Mouse (Mus musculus) left cerebral cortex, adult 2 months (tissue): ENCODE measurements around the gene Adgrf5. TPM values are rescaled to one million over a fixed set of nuclear protein-coding genes. Genes with fewer than 3 reads are reported as not detected.

Experiments used
- DNase-seq, 2 experiments: peaks; one replicate each; pipeline ENCODE4 v3.0.0; 2021 to 2022; ENCODE audit warnings: low spot score in 2 of 2, mixed read lengths in 1 of 2; ENCODE audit errors: extremely low spot score in 1 of 2
- H3K27ac ChIP-seq: fragments of 200-600 bp; 2 replicates; pipeline ENCODE4 v1.8.1; 2022
- H3K4me3 ChIP-seq: fragments of 200-600 bp; 2 replicates; pipeline ENCODE4 v1.8.1; 2022
- CTCF ChIP-seq: fragments of 200-600 bp; IDR thresholded peaks from 2 replicates; pipeline ENCODE4 v1.8.1; 2022; ENCODE audit warnings: antibody characterized with exemption, mild to moderate bottlenecking, moderate library complexity
- intact Hi-C: fragments of 180-260 bp; cut with DNase I; formaldehyde crosslinking; loops from one replicate; pipeline ENCODE4 v1.15.1; 2025
- total RNA-seq, 2 experiments: library from RNA; stranded (reverse); gene quantifications; 2 replicates each; pipeline ENCODE4 v1.2.3; 2021

Gene Adgrf5
- total RNA-seq, 2 experiments from 2014 or later = 32.5 to 35.0 TPM

GRCm38 (mm10) chr17:43357902-43358539 lies 2.2 kb upstream of the Adgrf5 start:
- TF ChIP-seq CTCF = no peak
- intact Hi-C loops = no loop called here
- Histone ChIP-seq H3K27ac (no peak overlapping the region), H3K4me3 (no peak overlapping the region)
- no peak for DNase-seq

DNA sequence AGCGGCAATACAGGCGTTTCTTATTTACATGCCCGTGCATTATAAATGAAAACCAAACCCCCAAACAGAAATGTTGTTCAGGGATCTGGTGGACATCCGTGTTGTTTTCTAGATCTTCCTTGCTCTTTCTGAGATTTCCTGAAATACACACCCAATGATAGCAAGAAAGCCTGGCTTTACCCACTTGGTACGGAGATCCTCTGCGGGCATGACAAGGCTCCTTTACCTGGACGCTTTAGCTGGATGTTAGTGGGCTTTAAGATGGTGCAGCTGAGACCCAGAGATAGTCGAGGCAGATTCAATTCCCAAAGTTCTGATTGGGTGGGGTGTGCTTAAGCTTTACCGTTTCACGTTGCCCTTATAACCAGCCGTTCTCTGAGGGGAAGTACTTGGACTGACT lies 770 bp downstream of the Adgrf5 start:
- Histone ChIP-seq H3K4me3 (peak overlapping the region; percentile 30), H3K27ac (peak overlapping the region; percentile 32; the same call in 1 of the 2 replicates)
- TF ChIP-seq CTCF = no peak
- DNase-seq = no peak
- intact Hi-C loops = no loop called here

- no peak overlapping the region for H3K27ac ChIP-seq
- no peak for DNase-seq
- no peak overlapping the region for H3K4me3 ChIP-seq
- TF ChIP-seq CTCF = no peak
- intact Hi-C loops = no loop called here
Observed at GRCm38 (mm10) chr17:43362362-43362761, 2.1 kb downstream of the Adgrf5 start.

DNA sequence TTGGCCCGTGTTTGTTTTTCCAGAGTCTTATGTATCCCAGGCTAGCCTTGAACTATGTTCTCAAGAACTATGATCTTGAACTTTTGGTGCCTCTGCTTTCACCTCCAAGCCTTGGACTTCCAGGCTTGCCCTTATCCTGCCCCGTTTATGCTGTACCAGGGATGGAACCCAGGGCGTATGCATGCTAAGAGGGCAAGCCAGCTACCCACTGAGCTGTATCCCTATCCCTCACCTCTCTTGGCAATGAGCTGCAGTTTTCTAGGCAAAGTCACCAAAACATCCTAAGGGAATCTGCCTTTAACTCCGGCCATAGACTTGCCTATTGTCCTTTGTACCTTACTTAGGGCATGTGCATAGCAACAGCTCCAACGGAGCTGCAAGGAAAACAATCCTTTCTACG lies 2.6 kb downstream of the Adgrf5 start:
- Histone ChIP-seq H3K4me3 (no peak overlapping the region), H3K27ac (no peak overlapping the region)
- intact Hi-C loops = no loop called here
- DNase-seq = no peak
- TF ChIP-seq CTCF = no peak

- DNase-seq = no peak
- intact Hi-C loops = no loop called here
- Histone ChIP-seq H3K4me3 (no peak overlapping the region), H3K27ac (no peak overlapping the region)
- TF ChIP-seq CTCF = no peak
Observed at GRCm38 (mm10) chr17:43363921-43364320, 3.7 kb downstream of the Adgrf5 start.

DNA sequence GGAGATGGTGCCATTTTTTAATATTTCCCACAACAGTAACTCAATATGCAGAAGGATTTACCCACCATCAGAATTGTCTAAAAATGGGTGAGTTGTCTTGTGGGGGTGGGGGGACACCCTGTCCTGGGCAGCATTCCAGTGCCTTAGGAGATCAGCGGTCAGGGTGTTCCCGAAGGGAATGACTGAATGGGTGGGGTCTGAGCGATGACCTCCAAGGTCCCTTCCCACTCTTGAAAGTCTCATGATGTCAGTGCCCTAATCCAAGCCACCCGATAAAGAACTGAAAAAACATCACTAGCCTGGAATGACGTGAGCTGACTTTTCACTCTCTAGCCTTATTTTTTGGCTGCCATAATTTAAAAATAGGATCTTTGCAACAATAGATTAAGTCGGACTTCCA lies 5.0 kb downstream of the Adgrf5 start:
- no peak for TF ChIP-seq CTCF
- Histone ChIP-seq H3K27ac (no peak overlapping the region; the same call in 1 of the 2 replicates), H3K4me3 (no peak overlapping the region)
- DNase-seq = no peak
- intact Hi-C loops = no loop called here

- intact Hi-C loops = no loop called here
- Histone ChIP-seq H3K27ac (peak overlapping the region; percentile 67), H3K4me3 (no peak overlapping the region)
- no peak for DNase-seq
- TF ChIP-seq CTCF = no peak; the same call in 1 of the 2 replicates
Observed at GRCm38 (mm10) chr17:43366486-43366885, 6.2 kb downstream of the Adgrf5 start.

GRCm38 (mm10) chr17:43368171-43368576 lies 7.9 kb downstream of the Adgrf5 start:
- intact Hi-C loops = no loop called here
- no peak for DNase-seq

GRCm38 (mm10) chr17:43372604-43373003 lies 12.4 kb downstream of the Adgrf5 start:
- Histone ChIP-seq H3K4me3 (no peak overlapping the region), H3K27ac (no peak overlapping the region)
- no peak for TF ChIP-seq CTCF
- DNase-seq = no peak
- intact Hi-C loops = no loop called here

More at GRCm38 (mm10) chr17:43368171-43368576, 7.9 kb downstream of the Adgrf5 start:
- peak overlapping the region; percentile 50; the same call in 1 of the 2 replicates for H3K27ac ChIP-seq
- no peak overlapping the region for H3K4me3 ChIP-seq
- no peak for TF ChIP-seq CTCF

- no peak for DNase-seq
- intact Hi-C loops = no loop called here
- no peak for TF ChIP-seq CTCF
- H3K27ac ChIP-seq = no peak overlapping the region
- H3K4me3 ChIP-seq = no peak overlapping the region
Observed at GRCm38 (mm10) chr17:43374020-43374419, 13.8 kb downstream of the Adgrf5 start.

GRCm38 (mm10) chr17:43376527-43376926 lies 16.3 kb downstream of the Adgrf5 start:
- no peak overlapping the region; the same call in 1 of the 2 replicates for H3K27ac ChIP-seq
- intact Hi-C loops = no loop called here
- DNase-seq = no peak
- no peak overlapping the region for H3K4me3 ChIP-seq
- no peak for TF ChIP-seq CTCF

- intact Hi-C loops = no loop called here
- no peak overlapping the region for H3K27ac ChIP-seq
- no peak for TF ChIP-seq CTCF
- DNase-seq = no peak
- no peak overlapping the region for H3K4me3 ChIP-seq
Observed at GRCm38 (mm10) chr17:43378703-43379102, 18.5 kb downstream of the Adgrf5 start.

- no peak overlapping the region for H3K4me3 ChIP-seq
- DNase-seq = no peak
- intact Hi-C loops = no loop called here
- TF ChIP-seq CTCF = no peak
- H3K27ac ChIP-seq = no peak overlapping the region
Observed at GRCm38 (mm10) chr17:43386331-43386730, 26.1 kb downstream of the Adgrf5 start.
